Mouse (Mus musculus): ENCODE data around the gene Rab5b. TPM values are rescaled to one million over a fixed set of nuclear protein-coding genes. Genes with fewer than 3 reads are reported as not detected.

The Rab5b gene
- total and polyA plus RNA-seq, 2 experiments from 2014 or later, result 51.2 to 75.3 TPM

DNA sequence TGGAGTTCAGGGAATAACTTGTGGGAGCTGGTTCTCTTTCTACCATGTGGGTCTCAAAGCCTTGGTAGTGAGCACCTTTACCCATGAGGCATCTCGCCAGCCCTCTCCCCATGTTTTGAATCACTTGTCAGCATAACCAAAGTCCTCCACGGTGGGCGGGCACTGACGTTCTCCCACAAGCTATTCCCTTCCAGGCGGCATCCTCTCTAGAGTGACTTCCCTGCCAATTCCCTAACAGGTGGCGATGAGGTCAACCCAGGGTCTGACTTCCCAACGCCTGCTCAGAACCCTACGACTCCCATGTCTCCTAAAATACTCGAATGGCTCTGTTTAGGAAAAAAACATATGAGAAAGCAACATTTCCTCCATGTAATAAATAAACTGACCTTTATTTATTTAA, 38.2 kb downstream of the Rab5b start:
- H3K9me3 ChIP-seq (replicated peaks; ENCODE audit: control insufficient read depth, low read length), result no peaks in the 10 kb centered on the region
- no peak for DNase-seq (ENCODE audit: low spot score)
- H3K4me1 ChIP-seq (ENCODE audit: control insufficient read depth, insufficient read depth), result no peaks in the 10 kb centered on the region
- TF ChIP-seq EP300 (IDR thresholded peaks at IDR 0.05; ENCODE audit: low read depth), result no peak
- no peak for TF ChIP-seq CTCF (IDR thresholded peaks at IDR 0.05; ENCODE audit: low read depth)
- no peaks in the 10 kb centered on the region for H3K36me3 ChIP-seq (replicated peaks; ENCODE audit: control insufficient read depth, insufficient read depth, low read length)
- H3K27me3 ChIP-seq (ENCODE audit: control insufficient read depth, insufficient read depth, low read length), result no peaks in the 10 kb centered on the region
- no peak for ATAC-seq (ENCODE audit: insufficient read depth, low read depth)
- no peak overlapping the region for H3K27ac ChIP-seq (ENCODE audit: low read depth)
- H3K4me2 ChIP-seq (ENCODE audit: low read depth, low read length), result no peak overlapping the region
- no peak overlapping the region for H3K9ac ChIP-seq (replicated peaks; ENCODE audit: low read depth, low read length)
- WGBS, result 44% methylated on average over 9 of the region's 9 CpGs
- H3K4me3 ChIP-seq (ENCODE audit: low read depth, low read length), result no peak overlapping the region

DNA sequence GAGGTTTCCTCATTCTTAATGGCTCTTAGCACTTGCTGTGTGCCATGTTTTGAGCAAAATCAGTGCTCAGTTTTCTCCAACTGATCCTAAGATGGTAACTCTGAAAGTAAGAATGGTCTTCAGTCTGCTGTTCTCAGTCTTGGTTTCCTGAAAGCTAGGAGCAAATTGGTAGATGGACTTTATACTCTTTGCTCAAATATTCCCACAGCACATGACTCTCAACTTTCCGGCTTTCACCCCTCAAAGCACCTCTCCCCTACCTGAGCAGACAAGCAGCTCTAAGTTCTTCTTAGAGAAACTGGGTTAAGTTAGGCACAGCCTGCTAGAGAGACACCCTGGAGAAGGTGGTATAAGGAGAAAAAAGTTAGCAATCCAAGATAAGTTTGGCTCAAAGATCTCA, 39.3 kb downstream of the Rab5b start:
- 87% methylated on average over 1 of the region's 1 CpGs for WGBS
- H3K9me3 ChIP-seq (replicated peaks; ENCODE audit: control insufficient read depth, low read length), result no peaks in the 10 kb centered on the region
- no peaks in the 10 kb centered on the region for H3K36me3 ChIP-seq (replicated peaks; ENCODE audit: control insufficient read depth, insufficient read depth, low read length)
- no peak overlapping the region for H3K9ac ChIP-seq (replicated peaks; ENCODE audit: low read depth, low read length)
- no peaks in the 10 kb centered on the region for H3K27me3 ChIP-seq (ENCODE audit: control insufficient read depth, insufficient read depth, low read length)
- no peak overlapping the region for H3K4me2 ChIP-seq (ENCODE audit: low read depth, low read length)
- no peak for TF ChIP-seq EP300 (IDR thresholded peaks at IDR 0.05; ENCODE audit: low read depth)
- no peak for TF ChIP-seq CTCF (IDR thresholded peaks at IDR 0.05; ENCODE audit: low read depth)
- H3K4me1 ChIP-seq (ENCODE audit: control insufficient read depth, insufficient read depth), result no peaks in the 10 kb centered on the region
- no peak overlapping the region for H3K27ac ChIP-seq (ENCODE audit: low read depth)
- DNase-seq (ENCODE audit: low spot score) (no peak), ATAC-seq (ENCODE audit: insufficient read depth, low read depth) (no peak)
- H3K4me3 ChIP-seq (ENCODE audit: low read depth, low read length), result no peak overlapping the region

DNA sequence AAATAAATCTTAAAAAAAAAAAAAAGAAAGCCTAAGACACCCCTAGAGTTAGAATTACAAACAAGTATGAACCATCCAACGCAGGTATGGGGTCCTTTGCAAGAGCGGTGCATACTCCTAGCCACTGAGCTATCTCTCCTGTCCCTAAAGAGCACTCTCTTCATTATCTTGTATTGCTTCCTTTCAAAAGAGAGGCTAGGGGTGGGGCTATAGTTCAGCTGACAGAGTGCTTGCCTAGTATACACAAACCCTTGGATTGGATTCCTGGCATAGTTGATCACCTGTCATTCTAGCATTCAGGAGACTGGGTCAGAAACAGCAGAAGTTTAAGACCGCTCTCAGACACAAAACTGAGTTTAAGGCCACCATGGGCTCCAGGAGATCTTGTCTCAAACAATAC, 40.8 kb downstream of the Rab5b start:
- Histone ChIP-seq H3K27ac (ENCODE audit: low read depth) (no peak overlapping the region), H3K36me3 (replicated peaks; ENCODE audit: control insufficient read depth, insufficient read depth, low read length) (no peaks in the 10 kb centered on the region), H3K9ac (replicated peaks; ENCODE audit: low read depth, low read length) (no peak overlapping the region), H3K9me3 (replicated peaks; ENCODE audit: control insufficient read depth, low read length) (no peaks in the 10 kb centered on the region), H3K4me3 (ENCODE audit: low read depth, low read length) (no peak overlapping the region), H3K4me1 (ENCODE audit: control insufficient read depth, insufficient read depth) (no peaks in the 10 kb centered on the region), H3K27me3 (ENCODE audit: control insufficient read depth, insufficient read depth, low read length) (no peaks in the 10 kb centered on the region), H3K4me2 (ENCODE audit: low read depth, low read length) (no peak overlapping the region)
- WGBS, result 41% methylated on average over 3 of the region's 3 CpGs
- ATAC-seq (ENCODE audit: insufficient read depth, low read depth), result no peak
- TF ChIP-seq CTCF (IDR thresholded peaks at IDR 0.05; ENCODE audit: low read depth) (no peak), EP300 (IDR thresholded peaks at IDR 0.05; ENCODE audit: low read depth) (no peak)
- DNase-seq (ENCODE audit: low spot score), result no peak

DNA sequence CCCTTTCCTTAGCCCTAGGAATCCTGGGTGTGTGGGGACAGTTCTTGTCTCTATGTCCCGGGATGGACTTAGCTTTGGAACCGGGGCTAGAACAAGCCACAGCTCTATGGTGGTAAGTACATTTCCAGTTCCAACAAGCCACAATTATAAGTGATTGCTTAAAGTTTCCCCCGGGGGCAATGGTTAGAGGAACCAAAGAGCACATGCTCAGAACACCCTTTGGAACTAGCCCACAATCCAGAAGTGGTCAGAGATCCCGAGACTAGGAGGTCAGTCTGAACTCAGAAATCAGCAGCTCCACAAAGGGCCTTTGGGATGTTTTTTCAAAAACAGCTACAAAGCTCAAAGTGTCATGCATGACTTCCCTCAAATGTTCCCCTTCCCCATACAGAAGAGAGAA, 42.2 kb downstream of the Rab5b start:
- DNase-seq (ENCODE audit: low spot score), result no peak
- no peak overlapping the region for H3K4me3 ChIP-seq (ENCODE audit: low read depth, low read length)
- H3K9ac ChIP-seq (replicated peaks; ENCODE audit: low read depth, low read length), result no peak overlapping the region
- no peaks in the 10 kb centered on the region for H3K9me3 ChIP-seq (replicated peaks; ENCODE audit: control insufficient read depth, low read length)
- no peaks in the 10 kb centered on the region for H3K27me3 ChIP-seq (ENCODE audit: control insufficient read depth, insufficient read depth, low read length)
- ATAC-seq (ENCODE audit: insufficient read depth, low read depth), result no peak
- H3K27ac ChIP-seq (ENCODE audit: low read depth), result no peak overlapping the region
- H3K4me2 ChIP-seq (ENCODE audit: low read depth, low read length), result no peak overlapping the region
- 71% methylated on average over 4 of the region's 4 CpGs for WGBS
- TF ChIP-seq EP300 (IDR thresholded peaks at IDR 0.05; ENCODE audit: low read depth) (no peak), CTCF (IDR thresholded peaks at IDR 0.05; ENCODE audit: low read depth) (no peak)
- H3K4me1 ChIP-seq (ENCODE audit: control insufficient read depth, insufficient read depth), result no peaks in the 10 kb centered on the region
- no peaks in the 10 kb centered on the region for H3K36me3 ChIP-seq (replicated peaks; ENCODE audit: control insufficient read depth, insufficient read depth, low read length)

DNA sequence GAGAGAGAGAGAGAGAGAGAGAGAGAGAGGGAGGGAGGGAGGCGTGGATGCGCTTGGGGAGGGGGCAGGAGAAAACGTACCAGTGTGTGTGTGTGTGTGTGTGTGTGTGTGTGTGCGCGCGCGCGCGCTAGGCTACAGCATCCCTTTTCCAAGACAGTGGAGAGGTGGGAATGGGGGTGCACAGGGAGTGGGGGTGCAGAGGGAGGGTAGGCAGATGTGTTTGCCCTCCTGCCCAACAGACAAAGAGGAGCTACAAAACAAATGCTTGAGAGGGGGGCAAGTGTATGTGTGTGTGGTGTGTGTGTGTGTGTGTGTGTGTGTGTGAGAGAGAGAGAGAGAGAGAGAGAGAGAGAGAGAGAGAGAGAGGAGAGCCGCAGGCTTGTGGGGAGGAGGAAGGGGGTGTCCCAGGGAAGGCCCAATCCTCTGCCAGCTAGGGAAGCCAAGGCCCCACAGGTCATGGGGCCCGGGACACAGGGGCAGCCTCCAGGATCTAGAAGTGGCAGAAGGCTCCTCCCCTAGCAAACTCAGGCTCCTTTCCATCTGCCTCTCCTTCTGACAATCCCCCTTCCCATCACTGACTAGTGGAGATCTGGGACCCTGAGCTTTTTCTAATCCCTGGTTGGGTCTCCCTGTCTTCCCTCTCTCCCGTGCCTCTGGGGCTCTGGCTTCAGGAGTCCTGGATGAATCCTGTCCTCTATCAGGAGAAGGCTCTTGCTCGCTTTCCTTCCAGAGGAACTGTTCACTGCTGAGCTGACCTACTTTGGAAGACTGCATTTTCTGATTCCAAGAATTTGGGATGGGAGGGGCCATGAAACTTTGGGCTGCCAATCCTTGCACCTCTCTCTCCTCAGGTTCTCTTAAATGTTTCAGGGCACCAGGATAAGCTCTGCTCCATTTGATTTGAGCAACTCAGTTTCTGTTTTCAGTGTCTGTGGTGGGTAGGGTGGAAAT, 49.6 kb downstream of the Rab5b start:
- Histone ChIP-seq H3K9ac (replicated peaks; ENCODE audit: low read depth, low read length) (no peak overlapping the region; the same call in 1 of the 2 replicates), H3K4me3 (ENCODE audit: low read depth, low read length) (peak overlapping the region; percentile 45), H3K27ac (ENCODE audit: low read depth) (peak overlapping the region; percentile 35; the same call in 1 of the 2 replicates), H3K4me2 (ENCODE audit: low read depth, low read length) (peak overlapping the region; percentile 72), H3K36me3 (replicated peaks; ENCODE audit: control insufficient read depth, insufficient read depth, low read length) (no peaks in the 10 kb centered on the region), H3K9me3 (replicated peaks; ENCODE audit: control insufficient read depth, low read length) (no peaks in the 10 kb centered on the region), H3K27me3 (ENCODE audit: control insufficient read depth, insufficient read depth, low read length) (no peaks in the 10 kb centered on the region; the same call in 1 of the 2 replicates), H3K4me1 (ENCODE audit: control insufficient read depth, insufficient read depth) (peaks cover 18% of the 10 kb centered on the region)
- peak; percentile 63 for ATAC-seq (ENCODE audit: insufficient read depth, low read depth)
- no peak for DNase-seq (ENCODE audit: low spot score)
- WGBS, result 9% methylated on average over 13 of the region's 13 CpGs
- no peak for TF ChIP-seq CTCF (IDR thresholded peaks at IDR 0.05; ENCODE audit: low read depth)
- TF ChIP-seq EP300 (IDR thresholded peaks at IDR 0.05; ENCODE audit: low read depth), result no peak
